Mouse (Mus musculus) gastrocnemius, adult 2 months (tissue): ENCODE results near the gene 3425401B19Rik. TPM values are rescaled to one million over a fixed set of nuclear protein-coding genes. Genes with fewer than 3 reads are reported as not detected.
A peak's percentile ranks its signal among the peaks of the same experiment; 100 is the strongest.

Experiments used
- DNase-seq: peaks from one replicate; pipeline ENCODE4 v3.0.0; 2022
- H3K27ac ChIP-seq: fragments of 200-600 bp; 2 replicates; pipeline ENCODE4 v1.8.1; 2022; ENCODE audit warnings: mild to moderate bottlenecking
- H3K4me3 ChIP-seq: fragments of 200-600 bp; 2 replicates; pipeline ENCODE4 v1.8.1; 2022; ENCODE audit warnings: mild to moderate bottlenecking, moderate library complexity
- CTCF ChIP-seq: fragments of 200-600 bp; IDR thresholded peaks from 2 replicates; pipeline ENCODE4 v1.8.1; 2022; ENCODE audit warnings: antibody characterized with exemption, mild to moderate bottlenecking, moderate library complexity
- intact Hi-C: fragments of 180-260 bp; cut with DNase I; formaldehyde crosslinking; loops from one replicate; pipeline ENCODE4 v1.15.1; 2025
- total RNA-seq, 2 experiments: library from RNA; stranded (reverse); gene quantifications; 2 replicates each; pipeline ENCODE4 v1.2.3; 2021

Gene 3425401B19Rik
- total RNA-seq, 2 experiments from 2014 or later, result 264 to 326 TPM

DNA sequence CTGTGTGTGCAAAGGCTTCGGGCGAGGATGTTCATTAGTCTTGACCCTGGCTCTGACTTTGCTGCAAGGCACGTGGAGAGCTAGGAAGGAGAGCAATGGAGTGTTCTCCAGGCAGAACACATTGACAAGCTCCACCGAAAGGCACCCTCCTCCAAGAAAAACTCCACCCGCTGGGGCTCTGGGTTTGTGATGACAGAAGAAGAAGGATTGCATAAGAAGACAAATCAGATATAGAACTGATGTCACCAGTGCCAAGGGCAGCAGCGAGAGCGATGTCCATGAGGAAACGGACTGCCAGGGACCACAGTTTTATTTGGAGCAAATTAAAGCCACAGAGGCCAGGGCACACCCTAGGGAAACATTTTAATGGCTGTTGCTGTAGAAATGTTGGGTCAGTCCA, 12.7 kb upstream of the 3425401B19Rik start:
- TF ChIP-seq CTCF, result no peak
- H3K27ac ChIP-seq, result peak overlapping the region; percentile 92
- intact Hi-C loops, result no loop called here
- 0 out of 2 replicates have a peak overlapping the region, but pooled peaks have one; percentile 21 for H3K4me3 ChIP-seq
- peak; percentile 71 for DNase-seq

DNA sequence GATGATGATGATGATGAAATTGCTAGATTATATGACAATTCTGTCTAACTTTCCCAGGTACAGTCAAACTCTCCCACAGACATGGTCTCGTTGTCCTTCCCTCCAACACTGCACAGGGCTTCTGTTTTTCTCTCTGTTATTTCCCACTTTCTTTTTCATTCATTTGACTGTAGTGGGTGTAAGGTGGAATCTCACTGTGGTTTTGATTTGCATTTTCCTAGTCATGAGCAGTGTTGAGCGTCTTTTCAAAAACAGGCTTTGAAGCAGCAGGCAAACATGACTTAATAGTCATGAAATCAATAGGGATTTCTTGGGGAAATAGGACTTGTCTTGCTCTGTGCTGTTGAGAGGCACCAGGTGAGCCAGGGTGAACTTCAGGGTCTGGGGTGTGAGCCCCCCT, 11.3 kb upstream of the 3425401B19Rik start:
- no peak for TF ChIP-seq CTCF
- no peak overlapping the region for H3K4me3 ChIP-seq
- H3K27ac ChIP-seq, result no peak overlapping the region
- intact Hi-C loops, result no loop called here
- DNase-seq, result no peak

GRCm38 (mm10) chr14:32695906-32696305, 10.8 kb upstream of the 3425401B19Rik start:
- no peak for TF ChIP-seq CTCF

GRCm38 (mm10) chr14:32684735-32685105, 373 bp downstream of the 3425401B19Rik start:
- Histone ChIP-seq H3K4me3 (peak overlapping the region; percentile 81), H3K27ac (peak overlapping the region; percentile 99)
- intact Hi-C loops, result loop anchor here (1.0 to 2.0 kb wide), 2 partner anchors 16 to 22 kb away; no protein-coding TSS in a partner anchor
- peak; percentile 58 for DNase-seq
- TF ChIP-seq CTCF, result no peak

More at GRCm38 (mm10) chr14:32695906-32696305, 10.8 kb upstream of the 3425401B19Rik start:
- no peak for DNase-seq
- Histone ChIP-seq H3K27ac (no peak overlapping the region), H3K4me3 (no peak overlapping the region)
- intact Hi-C loops, result no loop called here

GRCm38 (mm10) chr14:32683982-32684734, 935 bp downstream of the 3425401B19Rik start:
- intact Hi-C loops, result loop anchor here (2.0 kb wide), 1 partner anchor 17 kb away; no protein-coding TSS in a partner anchor
- no peak for TF ChIP-seq CTCF
- peak overlapping the region; percentile 99 for H3K27ac ChIP-seq
- peak; percentile 71 for DNase-seq
- H3K4me3 ChIP-seq, result peak overlapping the region; percentile 81

DNA sequence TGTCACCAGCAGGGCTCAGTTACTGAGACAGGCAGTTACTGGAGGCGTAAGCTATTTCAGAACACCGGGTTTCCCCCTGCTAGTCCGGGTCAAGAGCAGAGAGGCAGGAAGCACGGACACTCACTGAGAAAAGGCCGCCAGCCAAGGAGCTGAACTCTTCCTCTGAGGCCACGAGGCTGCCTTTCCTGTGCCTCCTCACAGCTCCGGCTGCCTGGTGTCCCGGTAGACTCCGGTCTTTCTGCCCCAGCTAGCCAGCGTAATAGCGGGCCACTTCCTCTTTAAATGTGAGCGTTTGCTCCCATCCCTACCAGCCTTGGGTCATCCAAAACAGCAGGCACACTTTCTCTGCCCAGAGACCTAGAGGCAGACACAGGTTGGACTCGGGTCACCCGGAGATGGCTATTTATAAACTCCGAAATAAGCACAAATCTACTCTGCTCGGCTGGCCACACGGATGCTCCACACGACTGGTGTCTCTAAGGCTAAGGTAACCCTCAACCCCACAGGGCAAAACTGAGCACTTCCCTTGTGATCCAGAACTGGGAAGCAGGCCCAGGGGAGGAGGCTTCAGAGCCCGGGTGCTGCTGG, 1.7 kb downstream of the 3425401B19Rik start:
- peak overlapping the region; percentile 81 for H3K4me3 ChIP-seq
- TF ChIP-seq CTCF, result no peak
- DNase-seq, result peak; percentile 82
- intact Hi-C loops, result no loop called here
- H3K27ac ChIP-seq, result peak overlapping the region; percentile 99

DNA sequence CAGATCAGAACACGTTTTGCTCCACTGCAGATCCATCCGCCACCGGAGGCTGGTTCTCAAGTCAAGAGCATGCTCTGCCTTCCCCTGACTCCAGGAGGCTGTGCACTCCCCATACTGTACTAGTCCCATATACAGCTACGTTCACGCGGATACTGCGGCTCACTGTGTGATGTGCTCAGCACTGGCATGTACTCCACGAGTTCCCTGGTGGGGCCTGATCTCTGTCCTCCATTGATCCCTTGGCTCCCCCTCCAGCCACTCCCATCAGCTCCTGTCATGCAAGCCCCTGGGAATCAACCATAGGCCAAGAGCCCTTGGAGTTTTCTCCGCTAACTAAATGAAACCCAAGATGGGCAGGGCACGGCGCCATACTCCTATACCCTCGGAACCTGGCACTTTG, 2.6 kb downstream of the 3425401B19Rik start:
- Histone ChIP-seq H3K27ac (peak overlapping the region; percentile 99), H3K4me3 (peak overlapping the region; percentile 81)
- peak; percentile 65 for DNase-seq
- intact Hi-C loops, result no loop called here
- TF ChIP-seq CTCF, result no peak

DNA sequence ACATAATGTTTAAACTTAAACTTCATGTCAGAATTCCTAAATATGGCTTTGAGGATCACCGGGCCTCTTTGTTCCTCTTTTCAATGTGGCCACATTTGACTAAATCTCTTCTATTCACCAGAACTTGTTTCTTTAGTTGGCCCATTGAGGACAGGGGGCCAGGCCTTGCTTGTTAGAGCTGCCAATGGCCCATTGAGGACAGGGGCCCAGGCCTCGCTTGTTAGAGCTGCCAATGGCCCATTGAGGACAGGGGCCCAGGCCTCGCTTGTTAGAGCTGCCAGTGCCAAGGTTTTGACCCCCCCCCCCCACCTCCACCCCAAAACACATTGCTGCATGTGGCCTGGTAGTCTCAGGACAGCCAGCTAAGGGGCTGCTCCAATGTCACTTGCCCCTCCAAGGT, 3.5 kb downstream of the 3425401B19Rik start:
- peak overlapping the region; percentile 99 for H3K27ac ChIP-seq
- intact Hi-C loops, result no loop called here
- DNase-seq, result no peak
- H3K4me3 ChIP-seq, result peak overlapping the region; percentile 81
- no peak for TF ChIP-seq CTCF

DNA sequence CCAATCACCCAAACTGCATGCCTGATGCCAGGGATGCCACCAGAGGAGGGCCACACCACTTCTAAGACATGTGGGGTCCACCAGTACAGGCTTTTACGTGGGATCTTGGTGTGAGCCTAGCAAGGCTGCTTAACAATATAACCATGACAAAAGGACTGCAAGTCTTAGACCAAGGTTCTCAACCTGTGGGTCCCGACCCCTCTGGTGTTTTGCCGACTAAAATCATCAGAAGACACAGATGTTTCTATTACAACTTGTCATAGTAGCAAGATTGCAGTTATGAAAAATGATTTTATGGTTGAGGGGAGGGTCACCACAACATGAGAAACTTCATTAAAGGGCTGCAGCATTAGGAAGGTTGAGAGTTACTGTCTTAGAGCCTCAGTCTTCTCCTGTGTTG, 6.5 kb downstream of the 3425401B19Rik start:
- intact Hi-C loops, result loop anchor here (2.0 kb wide), 1 partner anchor 14 kb away; no protein-coding TSS in a partner anchor
- H3K27ac ChIP-seq, result peak overlapping the region; percentile 99
- no peak for TF ChIP-seq CTCF
- H3K4me3 ChIP-seq, result peak overlapping the region; percentile 3
- DNase-seq, result no peak

DNA sequence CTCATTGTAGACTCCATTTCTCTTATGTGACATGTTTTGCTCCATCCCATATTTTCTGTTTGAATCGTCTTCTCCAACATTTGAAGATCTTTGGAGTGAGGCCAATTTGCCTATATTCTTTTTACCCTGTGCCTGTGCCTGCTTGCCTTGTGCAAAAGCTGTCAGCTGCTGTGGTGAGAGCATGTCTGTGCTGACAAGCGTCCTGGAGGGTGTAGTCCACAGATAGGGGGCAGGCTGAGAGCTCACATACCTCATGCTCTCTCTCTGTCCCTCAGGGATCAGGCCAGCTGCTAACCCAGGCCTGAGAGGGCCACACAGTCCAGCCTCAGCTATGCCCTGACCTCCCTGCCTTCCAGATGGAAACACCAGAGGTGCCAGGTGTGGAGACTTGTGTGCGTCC, 11.9 kb downstream of the 3425401B19Rik start:
- intact Hi-C loops, result no loop called here
- H3K27ac ChIP-seq, result peak overlapping the region; percentile 49
- peak; percentile 11; the same call in 1 of the 2 replicates for TF ChIP-seq CTCF
- no peak for DNase-seq
- H3K4me3 ChIP-seq, result no peak overlapping the region

DNA sequence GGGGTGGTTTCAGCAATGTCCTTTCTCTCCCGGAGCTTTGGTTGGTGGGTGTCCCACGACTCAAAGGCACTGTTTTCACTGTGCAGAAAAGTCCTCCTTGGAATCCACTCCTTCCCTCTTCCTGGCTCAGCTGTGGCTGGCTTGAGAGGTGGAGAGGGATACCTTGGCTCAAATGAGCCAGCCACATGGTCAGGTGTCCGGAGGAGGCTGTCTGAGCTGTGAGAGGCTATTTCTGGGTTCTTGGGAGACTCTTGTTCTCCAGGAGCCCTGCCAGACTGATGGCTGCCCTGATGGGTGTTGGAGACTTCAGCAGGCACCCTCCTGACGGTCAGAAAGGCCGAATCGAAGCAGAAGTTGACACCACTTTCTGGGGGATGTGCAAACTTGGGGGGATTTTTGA, 22.0 kb downstream of the 3425401B19Rik start:
- peak; percentile 85 for DNase-seq
- intact Hi-C loops, result loop anchor here (5.0 kb wide), 1 partner anchor 44 kb away; no protein-coding TSS in a partner anchor
- no peak for TF ChIP-seq CTCF
- H3K27ac ChIP-seq, result peak overlapping the region; percentile 74
- H3K4me3 ChIP-seq, result peak overlapping the region; percentile 22; the same call in 1 of the 2 replicates

DNA sequence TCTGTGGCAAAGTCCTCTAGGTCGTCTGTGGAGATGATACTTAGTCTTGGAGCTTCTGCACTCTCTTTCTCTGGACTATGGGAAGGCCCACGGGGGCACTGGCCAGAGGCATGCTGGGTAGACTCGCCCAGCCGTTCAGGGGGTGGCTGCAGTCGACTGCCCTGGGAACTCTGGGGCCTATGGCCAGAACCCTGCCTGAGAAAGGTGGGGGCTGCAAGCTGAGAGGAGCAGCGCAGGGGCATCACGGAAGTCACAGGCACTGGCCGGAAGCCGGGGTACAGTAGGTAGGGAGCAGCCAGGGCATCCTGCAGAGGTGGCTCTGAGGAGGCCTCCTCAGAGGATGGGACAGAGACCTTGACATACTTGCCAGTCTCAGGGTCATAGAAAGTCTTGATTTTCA, 25.3 kb downstream of the 3425401B19Rik start:
- no peak for DNase-seq
- Histone ChIP-seq H3K27ac (peak overlapping the region; percentile 57; the same call in 1 of the 2 replicates), H3K4me3 (no peak overlapping the region)
- intact Hi-C loops, result loop anchor here (5.0 kb wide), 1 partner anchor 48 kb away; no protein-coding TSS in a partner anchor
- TF ChIP-seq CTCF, result no peak

DNA sequence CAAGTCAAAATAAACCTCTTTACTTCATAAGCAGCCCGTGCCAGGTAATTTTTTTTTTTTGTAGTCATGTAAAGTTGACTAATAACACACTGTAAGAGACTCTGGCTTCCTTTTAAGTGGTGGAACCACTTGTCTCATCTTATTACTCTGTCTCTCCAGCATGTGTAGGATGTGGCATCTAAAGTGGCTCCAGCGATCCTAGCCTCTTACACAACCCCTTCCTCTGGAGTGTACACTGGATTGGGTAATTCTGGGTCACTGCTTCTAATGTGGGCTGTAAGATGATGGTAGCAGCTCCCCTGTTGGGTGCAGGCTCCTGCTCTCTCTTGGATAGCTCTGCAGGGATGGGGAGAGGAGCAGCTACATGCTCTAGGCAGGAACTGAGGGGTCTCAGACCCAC, 46.6 kb downstream of the 3425401B19Rik start:
- no peak for DNase-seq
- TF ChIP-seq CTCF, result no peak
- intact Hi-C loops, result no loop called here
- H3K27ac ChIP-seq, result no peak overlapping the region
- H3K4me3 ChIP-seq, result no peak overlapping the region
